Mouse (Mus musculus) left cerebral cortex, adult 9 months (tissue): ENCODE measurements around the gene Mad1l1.

ENCODE experiments used
- DNase-seq, 2 experiments: peaks; one replicate each; pipeline ENCODE4 v3.0.0; 2022; ENCODE audit warnings: low spot score in 2 of 2

Gene Mad1l1

GRCm38 (mm10) chr5:139959741-139960140 is 361.6 kb downstream of the Mad1l1 start:
- DNase-seq: no peak
